Mouse (Mus musculus): ENCODE data around the gene Ppp1r12a. TPM values are rescaled to one million over a fixed set of nuclear protein-coding genes. Genes with fewer than 3 reads are reported as not detected.

Gene Ppp1r12a
- total RNA-seq, 2 experiments from 2014 or later, result 64.2 to 131 TPM

DNA sequence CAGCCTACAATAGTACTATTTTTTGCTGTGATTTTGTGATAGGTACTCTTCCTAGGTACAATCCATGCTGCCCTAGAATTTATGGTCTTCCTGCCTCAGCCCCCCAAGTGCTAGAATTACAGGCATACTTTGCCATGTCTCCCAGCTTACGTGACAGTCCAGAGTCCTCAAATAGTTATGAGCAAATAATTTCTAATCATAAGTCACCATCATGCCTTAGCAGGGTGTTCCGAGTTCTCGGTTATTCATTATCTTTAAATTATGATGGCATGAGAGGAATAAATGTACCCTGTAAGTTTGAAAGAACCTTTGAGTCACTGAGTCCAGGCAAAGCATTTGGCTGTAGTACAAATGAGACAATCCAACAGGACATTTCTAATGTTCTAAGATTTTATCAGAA lies 5.9 kb upstream of the Ppp1r12a start:
- ATAC-seq (replicated peaks; ENCODE audit: low FRiP score, low TSS enrichment, poor library complexity, severe bottlenecking), result no peak

DNA sequence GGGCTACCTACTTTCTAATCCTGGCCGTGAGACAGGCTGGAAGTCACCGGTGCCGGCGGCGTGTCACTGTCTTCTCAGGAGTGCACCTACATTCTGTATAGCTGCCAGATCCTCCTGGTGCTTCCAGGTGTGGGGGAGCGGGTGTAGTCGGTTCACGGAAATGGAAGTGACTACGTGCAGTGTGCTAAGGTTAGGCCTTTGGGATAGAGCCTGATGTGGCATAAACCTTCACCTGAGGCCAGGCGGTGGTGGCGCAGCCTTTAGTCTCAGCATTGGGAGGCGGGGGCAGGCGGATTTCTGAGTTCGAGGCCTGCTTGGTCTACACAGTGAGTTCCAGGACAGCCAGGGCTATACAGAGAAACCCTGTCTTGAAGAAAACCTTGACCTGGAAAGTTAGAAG lies 3.0 kb upstream of the Ppp1r12a start:
- ATAC-seq (replicated peaks; ENCODE audit: low FRiP score, low TSS enrichment, poor library complexity, severe bottlenecking), result no peak

DNA sequence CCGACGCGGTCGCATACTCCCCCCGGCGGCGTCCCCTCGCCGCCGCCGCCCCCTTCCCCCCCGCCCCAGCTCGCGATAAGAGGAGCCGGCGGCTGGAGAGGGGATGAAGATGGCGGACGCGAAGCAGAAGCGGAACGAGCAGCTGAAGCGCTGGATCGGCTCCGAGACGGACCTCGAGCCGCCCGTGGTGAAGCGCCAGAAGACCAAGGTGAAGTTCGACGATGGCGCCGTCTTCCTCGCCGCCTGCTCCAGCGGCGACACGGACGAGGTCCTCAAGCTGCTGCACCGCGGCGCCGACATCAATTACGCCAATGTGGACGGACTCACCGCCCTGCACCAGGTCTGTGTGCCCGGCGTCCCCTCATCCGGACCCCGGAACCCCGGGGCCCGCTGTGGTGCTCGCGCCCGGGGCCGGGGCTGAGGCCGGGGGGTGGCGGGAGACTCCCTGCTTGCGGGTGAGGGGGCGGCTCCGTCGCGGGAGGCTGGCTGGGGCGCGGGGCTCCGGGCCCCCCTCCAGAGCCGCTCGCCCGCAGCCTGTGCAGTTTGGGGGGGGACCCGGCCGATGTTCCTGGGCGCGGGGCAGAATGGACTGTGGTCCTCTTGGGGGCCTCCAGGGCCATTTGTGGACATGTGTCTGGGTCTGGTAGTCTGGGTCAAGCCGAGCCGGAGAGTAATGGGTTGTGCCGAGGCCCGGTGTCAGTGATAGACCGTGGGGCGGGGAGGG lies 466 bp downstream of the Ppp1r12a start:
- peak; percentile 9; the same call in 1 of the 2 replicates for ATAC-seq (replicated peaks; ENCODE audit: low FRiP score, low TSS enrichment, poor library complexity, severe bottlenecking)

DNA sequence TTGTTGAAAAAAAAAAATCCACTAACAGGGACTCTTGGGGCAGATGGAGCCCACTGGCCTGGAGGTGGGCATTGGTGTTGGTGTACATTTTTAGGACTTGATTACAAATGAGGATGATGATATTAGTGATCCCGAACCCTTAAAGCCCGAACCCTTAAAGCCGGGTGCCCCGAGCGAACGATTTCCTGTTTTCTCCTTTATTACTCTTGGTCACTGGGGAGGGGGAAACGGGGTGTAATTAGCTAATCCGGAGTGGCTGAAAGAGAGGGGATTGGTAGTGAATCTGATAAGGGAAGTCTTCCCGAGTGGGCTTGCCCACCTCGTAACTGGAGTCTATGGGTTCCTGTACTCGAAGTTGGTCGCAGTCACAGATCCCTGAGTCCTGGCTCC lies 1.0 kb downstream of the Ppp1r12a start:
- ATAC-seq (replicated peaks; ENCODE audit: low FRiP score, low TSS enrichment, poor library complexity, severe bottlenecking), result no peak

DNA sequence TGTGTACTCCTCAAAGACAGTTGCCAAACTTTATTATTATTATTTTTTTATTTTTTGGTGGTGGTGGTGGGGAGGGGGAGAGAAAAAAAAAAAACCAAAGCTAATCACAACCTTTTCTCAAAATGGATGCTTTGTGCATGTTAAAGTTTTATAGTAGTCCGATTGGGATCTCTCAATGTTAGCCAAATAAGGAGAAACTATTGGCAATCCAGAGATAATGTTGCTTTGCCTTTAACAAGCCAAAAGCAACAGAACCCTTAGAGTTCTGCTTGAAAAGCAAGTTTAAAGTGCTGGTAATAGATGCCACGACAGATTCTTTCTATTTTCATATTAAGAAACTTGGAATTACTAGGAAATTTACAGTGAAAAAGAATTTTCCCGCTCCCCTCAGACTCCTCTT lies 1.5 kb downstream of the Ppp1r12a start:
- ATAC-seq (replicated peaks; ENCODE audit: low FRiP score, low TSS enrichment, poor library complexity, severe bottlenecking), result no peak

DNA sequence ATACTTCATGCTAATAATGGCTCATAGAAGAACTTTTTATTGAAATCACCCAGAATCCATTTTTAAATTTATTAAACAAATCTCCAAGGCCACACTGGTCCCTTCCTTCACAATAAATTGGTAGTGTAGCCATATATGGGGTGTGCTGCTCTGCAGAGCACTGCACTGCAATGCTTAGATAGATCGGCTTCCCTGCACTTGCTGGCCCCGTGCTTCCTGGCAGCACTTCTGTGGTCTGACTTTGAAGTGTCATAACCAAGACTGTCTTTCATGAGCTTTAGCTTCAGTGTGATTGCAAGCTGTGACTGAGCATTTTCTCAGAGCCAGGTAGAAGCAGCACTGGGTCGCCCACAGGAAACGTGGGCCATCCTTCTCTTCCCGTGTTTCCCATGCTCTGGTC lies 5.8 kb downstream of the Ppp1r12a start:
- ATAC-seq (replicated peaks; ENCODE audit: low FRiP score, low TSS enrichment, poor library complexity, severe bottlenecking), result peak; percentile 83

DNA sequence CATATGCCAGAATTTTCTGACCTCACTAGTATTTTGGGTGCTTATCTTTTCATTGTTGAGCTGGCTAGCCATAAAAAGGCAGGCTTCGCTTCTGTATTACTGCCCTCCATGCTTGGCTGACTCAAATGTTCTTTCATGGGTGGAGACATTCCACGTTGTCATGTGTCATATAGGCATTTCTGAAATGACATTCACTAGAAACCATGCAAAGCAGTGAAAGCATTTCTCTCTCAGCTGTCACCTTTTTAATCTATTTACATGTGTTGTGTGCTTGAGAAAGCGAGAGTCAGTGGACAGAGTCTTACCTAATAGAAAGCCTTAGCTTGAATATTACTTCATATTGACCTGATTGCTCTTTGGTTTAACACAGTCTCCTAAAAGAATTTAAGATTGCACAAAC lies 8.8 kb downstream of the Ppp1r12a start:
- no peak for ATAC-seq (replicated peaks; ENCODE audit: low FRiP score, low TSS enrichment, poor library complexity, severe bottlenecking)

DNA sequence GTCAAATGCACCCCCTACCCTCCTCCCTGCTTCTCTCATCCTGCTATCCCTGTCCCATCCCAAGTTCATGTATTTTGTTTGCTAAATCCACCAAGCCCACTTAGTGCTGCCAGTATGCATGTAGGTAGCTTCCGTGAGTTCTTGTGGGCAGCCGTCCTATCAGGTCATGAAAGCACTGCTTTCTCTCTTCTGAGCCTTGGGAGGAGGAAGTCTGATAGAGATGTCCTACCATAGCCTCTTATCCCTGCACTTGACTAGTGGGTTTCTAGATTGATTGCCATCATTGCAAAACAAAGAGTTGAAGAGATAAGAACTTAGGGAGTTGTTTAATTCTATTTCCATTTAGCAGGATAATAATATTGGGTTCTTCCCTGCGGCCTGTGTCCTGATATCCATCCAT lies 9.6 kb downstream of the Ppp1r12a start:
- 0 out of 2 replicates have a peak, but pooled peaks have one; percentile 29 for ATAC-seq (replicated peaks; ENCODE audit: low FRiP score, low TSS enrichment, poor library complexity, severe bottlenecking)

DNA sequence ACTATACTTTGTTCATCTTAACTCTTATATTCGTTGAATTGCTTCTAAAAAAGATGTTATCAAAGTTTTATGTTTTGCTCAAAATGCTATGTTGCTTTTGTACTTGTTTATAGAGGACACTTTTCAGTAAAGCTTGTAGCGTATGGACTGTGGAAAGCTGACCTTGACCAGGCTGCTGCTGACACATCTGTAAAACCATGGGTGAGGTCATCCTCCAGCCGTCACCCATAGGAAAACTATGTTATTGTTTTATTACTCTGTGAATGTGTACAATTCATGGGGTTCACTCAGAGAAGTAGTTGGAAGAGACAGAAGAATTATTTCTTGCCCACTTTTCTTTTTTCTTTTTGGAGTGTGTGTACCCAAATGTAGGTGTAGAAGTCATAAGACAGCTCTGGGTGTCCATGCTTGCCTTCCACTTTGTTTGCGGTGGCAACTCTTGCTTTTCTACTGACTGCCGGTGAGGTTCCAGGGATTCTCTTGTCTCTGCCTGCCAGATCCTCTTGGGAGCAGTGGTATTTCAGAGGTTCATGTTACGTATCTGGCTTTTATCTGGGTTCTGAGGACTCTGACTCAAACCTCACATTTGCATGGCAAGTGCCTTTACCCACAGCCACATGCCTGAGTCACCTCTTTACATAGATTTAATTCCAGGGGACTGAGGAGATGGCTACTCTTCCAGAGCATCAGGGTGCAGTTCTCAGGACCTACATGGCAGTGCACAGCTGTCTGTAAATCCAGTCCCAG lies 11.0 kb downstream of the Ppp1r12a start:
- peak; percentile 59 for ATAC-seq (replicated peaks; ENCODE audit: low FRiP score, low TSS enrichment, poor library complexity, severe bottlenecking)

DNA sequence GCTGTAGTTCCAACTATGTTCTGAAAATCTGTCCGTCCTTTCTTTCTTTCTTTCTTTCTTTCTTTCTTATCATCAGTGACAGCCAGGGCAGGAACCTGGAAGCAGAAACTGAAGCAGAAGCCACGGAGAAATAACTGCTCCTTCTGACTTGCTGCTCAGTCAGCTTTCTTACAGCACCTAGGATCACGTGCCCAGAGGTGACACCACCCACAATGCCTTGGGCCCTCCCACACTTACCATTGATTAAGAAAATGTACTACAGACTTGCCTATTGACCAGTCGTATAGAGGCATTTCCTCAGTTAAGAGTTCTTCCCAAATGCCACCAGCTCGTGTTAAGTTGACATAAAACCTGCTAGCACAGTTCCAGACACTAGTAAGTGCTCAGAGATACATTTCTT lies 12.1 kb downstream of the Ppp1r12a start:
- ATAC-seq (replicated peaks; ENCODE audit: low FRiP score, low TSS enrichment, poor library complexity, severe bottlenecking), result peak; percentile 66

DNA sequence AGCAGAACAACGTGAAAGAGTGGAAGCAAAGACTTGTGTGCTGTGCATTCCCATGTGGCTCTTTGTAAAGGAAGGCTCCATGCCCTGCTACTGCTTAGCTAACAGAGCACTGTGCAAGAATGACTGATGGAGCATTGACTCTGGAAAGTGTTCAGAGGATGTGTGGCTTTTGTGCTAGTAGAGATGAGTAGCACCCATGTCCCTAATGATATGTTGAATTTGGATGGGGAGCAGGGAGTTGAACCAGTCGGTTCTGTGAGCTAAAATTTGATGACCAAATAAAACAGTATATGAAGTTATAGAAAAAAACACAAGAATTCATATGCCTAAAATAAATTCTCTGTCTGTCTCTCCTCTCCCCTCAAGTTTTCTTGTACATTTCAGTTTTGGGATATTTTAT lies 13.9 kb downstream of the Ppp1r12a start:
- no peak for ATAC-seq (replicated peaks; ENCODE audit: low FRiP score, low TSS enrichment, poor library complexity, severe bottlenecking)

DNA sequence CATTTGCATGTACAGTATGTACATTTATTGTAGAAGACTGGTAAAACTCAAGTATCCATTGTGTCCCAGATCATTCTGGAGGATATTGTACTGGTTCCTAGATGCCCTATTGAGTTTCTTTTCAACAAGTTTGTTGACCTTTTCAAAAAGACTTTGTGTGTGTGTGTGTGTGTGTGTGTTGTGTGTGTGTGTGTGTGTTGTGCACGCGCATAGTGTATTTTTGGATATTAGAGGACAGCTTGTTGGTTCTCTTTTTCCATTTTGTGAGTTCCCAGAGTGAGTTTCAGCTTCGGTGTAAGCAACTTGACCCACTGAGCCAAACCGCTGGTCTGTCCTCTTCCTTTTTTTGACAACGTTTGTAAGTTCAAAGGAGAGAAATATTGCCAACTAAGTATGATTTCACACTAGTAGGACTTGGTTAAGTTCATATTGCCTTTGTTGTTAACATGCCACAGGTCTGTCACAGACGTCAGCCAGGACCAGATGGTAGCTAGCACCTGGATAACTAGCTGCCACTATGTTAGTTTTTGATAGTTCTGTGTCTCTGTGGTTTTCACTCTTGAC lies 16.4 kb downstream of the Ppp1r12a start:
- ATAC-seq (replicated peaks; ENCODE audit: low FRiP score, low TSS enrichment, poor library complexity, severe bottlenecking), result peak; percentile 53

DNA sequence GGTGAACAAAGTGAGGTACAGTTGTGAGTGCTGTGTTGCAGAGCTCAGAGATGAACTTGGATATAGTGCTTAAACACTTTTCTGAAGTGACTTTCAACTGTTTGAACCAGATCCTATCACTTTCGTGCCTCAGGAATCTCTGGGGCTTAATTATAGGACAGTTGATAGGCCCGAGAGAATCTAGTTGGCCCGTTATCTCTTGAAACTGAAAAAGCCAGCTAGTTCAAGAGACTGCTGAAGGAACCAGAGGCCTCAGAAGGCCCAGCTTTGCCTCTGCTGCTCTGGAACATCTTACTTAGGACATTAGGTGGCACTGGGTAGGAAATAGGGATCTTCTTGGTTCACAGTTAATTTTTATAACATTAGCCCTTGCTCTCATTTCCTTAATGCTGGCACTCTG lies 17.4 kb downstream of the Ppp1r12a start:
- peak; percentile 56 for ATAC-seq (replicated peaks; ENCODE audit: low FRiP score, low TSS enrichment, poor library complexity, severe bottlenecking)

DNA sequence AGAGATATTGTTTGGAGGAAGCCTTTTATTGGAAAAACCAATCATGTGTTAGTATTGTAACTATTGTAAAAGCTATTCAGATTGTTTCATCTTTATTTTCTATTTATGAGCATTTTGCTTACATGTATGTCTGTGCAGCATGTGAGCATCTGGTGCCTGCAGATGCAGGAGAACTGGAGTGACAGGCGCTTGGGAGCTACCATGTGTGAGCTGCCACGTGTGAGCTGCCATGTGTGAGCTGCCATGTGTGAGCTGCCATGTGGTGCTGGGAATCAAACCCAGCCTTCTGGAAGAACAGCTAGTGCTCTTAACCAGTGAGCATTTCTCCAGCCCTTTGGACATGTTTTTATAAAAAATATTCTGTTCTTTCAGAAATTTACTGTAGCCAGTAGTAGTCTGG lies 18.3 kb downstream of the Ppp1r12a start:
- ATAC-seq (replicated peaks; ENCODE audit: low FRiP score, low TSS enrichment, poor library complexity, severe bottlenecking), result no peak

DNA sequence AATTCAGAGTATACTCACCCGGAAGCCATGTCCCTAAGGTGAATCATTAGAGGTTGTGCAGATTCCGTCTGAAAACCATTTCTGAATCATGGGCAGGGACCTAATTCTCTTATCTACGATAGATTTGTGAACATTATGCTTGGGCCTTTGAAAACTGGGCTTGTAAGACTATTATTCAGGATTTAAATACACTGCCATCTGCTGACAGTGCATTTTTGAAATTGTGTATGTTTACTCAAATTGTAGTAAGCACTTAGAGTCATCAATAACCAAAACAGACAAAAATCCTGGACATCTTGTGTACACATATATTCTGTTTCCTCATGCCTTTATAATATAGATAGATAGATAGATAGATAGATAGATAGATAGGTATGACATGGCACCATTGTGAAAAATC lies 19.9 kb downstream of the Ppp1r12a start:
- no peak for ATAC-seq (replicated peaks; ENCODE audit: low FRiP score, low TSS enrichment, poor library complexity, severe bottlenecking)

DNA sequence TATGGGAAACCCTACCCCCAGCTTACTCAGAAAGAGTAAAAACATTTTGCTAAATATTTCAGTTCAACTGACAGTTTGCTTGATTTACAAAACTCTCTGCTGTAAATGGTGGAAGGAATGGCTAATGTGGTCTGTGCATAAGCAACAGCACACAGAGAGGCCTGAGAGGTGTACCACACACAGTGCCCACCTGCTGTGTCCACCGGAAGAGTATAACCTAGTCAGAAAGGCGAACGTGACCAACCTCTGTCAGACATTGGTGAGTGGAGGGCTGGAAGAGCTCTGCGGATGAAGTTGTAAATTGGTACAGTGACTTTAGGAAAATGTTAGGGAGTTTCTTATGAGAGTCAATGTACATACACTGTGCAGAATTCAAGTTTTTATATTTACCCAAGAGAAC lies 20.4 kb downstream of the Ppp1r12a start:
- no peak for ATAC-seq (replicated peaks; ENCODE audit: low FRiP score, low TSS enrichment, poor library complexity, severe bottlenecking)

DNA sequence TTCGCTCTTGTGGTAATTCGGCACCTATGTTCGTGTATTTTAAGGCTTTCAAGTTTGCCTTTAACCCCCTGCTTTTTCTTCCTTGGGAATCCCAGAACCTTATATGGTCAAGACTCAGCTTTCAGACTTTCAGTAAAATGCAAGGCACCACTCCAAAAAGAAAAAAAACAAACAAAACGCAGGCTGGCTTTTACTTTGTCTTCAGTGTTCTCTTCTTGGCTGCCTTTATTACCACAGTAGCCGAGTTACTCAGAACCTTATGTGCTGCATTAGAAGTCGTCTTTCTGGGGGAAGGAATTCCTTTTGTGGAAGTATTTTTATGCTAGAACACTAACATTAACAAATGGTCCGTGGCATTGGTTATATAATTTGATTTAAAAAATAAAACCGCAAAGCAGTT lies 22.8 kb downstream of the Ppp1r12a start:
- no peak for ATAC-seq (replicated peaks; ENCODE audit: low FRiP score, low TSS enrichment, poor library complexity, severe bottlenecking)

DNA sequence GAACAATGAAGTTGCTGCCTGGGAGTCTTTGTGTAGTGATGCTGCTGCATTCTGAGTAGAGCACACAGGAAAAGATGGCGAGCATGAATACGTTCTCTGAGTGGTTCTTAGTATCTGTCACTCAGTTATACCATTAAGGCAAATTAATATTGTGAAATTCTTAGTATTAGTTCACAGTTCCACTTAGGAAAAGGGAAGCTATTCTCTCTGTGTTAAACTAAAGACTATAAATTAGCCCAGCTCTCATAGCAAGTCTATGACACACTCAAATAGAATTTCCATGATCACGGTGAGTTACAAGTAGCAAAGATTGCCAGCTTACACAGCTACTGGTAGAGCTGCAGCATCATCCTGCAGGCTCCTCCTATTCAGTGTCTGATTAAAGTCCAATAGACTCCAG lies 23.3 kb downstream of the Ppp1r12a start:
- ATAC-seq (replicated peaks; ENCODE audit: low FRiP score, low TSS enrichment, poor library complexity, severe bottlenecking), result no peak

DNA sequence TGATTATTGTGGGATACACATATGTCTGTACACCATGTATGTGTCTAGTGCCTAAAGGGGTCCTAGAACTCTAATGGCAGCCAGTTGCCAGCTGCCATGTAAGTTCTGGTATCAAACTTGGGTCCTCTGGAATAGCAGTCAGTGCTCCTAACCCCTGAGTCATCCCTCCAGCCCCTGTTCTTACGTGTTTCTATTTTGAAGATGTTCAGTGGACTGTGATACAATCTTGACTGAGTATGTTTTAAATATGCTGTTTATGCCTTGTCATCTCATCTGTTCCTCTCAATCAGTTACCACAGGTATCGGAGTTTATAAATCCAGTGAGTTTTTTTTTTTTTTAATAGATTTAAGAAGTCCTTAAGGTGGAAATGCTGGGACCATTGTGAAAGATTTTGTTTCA lies 27.3 kb downstream of the Ppp1r12a start:
- ATAC-seq (replicated peaks; ENCODE audit: low FRiP score, low TSS enrichment, poor library complexity, severe bottlenecking), result 0 out of 2 replicates have a peak, but pooled peaks have one; percentile 24

DNA sequence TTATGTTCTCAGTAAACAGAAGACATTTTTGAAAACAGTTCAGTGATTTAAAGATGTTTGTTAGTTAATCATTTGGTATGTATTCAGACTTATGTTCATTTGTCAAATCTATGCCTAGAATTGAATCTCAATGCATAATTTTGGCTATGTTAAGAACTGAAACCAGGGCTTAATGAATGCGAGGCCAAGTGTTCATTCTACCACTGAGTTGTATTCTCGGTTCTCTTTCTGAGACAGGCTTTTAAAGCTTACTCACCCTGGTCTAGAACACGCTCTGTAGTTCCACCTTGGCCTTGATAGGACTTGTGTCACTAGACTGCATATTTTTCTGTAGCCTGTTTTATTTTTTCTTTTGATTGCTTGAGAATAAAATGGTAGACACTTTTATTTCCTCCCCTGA lies 28.0 kb downstream of the Ppp1r12a start:
- no peak for ATAC-seq (replicated peaks; ENCODE audit: low FRiP score, low TSS enrichment, poor library complexity, severe bottlenecking)

DNA sequence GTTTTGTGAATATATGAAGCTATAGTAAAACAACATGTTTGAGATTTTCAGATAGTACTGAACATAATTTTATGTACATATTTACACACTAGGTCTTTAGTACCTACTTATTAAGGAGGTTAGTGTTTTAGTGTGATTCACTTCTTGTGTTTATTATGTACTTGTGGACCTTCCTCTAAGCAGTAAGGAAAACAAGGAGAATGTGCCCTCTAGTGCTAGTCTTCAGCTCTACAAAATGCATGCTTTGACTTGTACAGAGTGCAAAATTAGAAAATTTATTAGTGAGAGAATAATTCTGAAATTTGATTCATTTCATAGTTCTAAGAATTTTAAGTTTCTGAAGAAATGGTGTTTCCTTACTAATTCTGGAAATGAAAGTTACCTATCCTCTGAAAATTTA lies 28.6 kb downstream of the Ppp1r12a start:
- ATAC-seq (replicated peaks; ENCODE audit: low FRiP score, low TSS enrichment, poor library complexity, severe bottlenecking), result 0 out of 2 replicates have a peak, but pooled peaks have one; percentile 41
